Mouse (Mus musculus) hindlimb bud, embryonic 11.5 days (tissue): ENCODE data around the gene Asb8.

Source experiments
- DNase-seq: peaks from one replicate; pipeline ENCODE4 v3.0.0-alpha.2; 2012; ENCODE audit warnings: low read depth, low spot score; ENCODE audit errors: extremely low spot score

The Asb8 gene

DNA sequence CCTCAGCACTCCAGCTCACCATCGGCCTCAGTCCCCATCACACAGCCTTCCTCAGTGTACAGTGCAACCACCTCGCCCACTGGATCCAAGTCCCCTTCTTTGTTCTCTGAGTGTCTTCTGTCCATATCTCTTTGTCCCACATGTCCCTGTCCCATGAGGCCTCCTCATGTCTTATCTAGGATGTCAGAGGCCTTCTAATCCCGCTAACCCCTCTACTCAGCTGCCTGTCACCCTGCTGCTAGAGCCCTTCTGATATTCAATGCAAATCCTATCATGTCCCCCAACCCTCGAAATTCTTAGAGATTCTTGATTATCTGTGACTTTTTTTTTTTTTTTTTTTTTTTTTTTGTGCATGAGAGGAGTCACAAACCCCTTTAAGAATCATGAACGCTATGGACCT, 49.1 kb downstream of the Asb8 start:
- DNase-seq, result no peak

DNA sequence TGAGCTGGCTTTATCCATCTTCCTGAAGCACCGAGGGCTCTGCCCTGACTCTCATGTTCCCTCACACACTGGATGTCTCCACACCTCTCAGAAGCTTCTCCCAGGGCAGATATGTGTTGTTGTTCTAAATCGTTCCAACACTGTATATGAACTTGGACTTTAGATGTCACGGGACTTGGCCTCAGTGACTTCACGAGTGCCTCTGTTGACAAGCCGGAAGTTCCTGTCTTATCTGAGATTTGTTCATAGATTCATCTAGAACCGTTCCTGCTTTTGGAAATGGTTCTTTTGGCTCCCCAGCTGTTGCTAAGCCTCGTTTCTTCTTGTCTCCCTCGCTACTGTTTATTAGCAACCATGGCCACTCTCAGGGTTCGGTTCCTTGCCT, 49.7 kb downstream of the Asb8 start:
- DNase-seq, result no peak

DNA sequence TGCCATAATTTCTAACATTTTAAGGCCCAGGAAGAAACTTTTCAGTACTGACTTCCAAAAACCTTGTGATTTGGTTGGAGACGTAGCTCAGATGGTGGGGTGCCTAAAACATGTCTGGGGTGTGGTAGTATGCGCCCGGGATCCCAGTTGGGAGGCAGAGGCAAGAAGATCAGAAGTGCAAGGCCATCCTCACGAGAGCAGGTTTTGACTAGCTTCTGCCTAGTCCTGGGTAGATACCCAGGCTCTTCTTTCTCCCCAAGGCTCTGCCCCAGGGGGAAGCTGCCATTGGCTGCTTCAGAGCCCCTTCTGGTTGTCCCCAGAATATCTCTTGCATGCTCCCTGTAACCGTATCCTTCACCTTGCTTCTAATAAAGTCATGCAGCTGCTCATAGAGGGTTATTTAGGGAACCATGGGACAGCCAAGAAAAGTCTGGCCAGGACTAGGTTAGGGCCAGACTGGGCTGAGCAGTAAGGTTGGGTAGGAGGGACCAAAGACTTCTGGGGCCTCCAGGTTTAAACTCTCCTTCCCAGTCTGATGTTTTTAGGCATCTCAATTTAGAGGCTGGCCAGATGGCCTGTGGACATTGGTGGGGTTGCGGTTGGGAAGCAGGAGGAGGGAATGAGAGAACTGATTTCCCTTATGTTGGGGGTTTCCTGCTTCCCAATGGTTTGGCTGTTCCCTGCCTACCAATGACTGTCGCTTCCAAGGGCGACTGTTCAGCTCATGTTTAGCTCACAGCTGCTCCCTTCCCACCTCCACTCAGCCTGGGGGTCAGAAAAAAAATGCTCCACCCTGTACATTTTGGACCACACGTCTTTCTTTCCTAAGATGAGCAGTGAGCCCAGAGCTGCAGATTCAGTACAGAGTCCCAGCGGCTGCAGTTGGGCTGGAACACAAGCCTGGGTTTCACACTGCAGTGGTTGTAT, 50.3 kb downstream of the Asb8 start:
- no peak for DNase-seq

DNA sequence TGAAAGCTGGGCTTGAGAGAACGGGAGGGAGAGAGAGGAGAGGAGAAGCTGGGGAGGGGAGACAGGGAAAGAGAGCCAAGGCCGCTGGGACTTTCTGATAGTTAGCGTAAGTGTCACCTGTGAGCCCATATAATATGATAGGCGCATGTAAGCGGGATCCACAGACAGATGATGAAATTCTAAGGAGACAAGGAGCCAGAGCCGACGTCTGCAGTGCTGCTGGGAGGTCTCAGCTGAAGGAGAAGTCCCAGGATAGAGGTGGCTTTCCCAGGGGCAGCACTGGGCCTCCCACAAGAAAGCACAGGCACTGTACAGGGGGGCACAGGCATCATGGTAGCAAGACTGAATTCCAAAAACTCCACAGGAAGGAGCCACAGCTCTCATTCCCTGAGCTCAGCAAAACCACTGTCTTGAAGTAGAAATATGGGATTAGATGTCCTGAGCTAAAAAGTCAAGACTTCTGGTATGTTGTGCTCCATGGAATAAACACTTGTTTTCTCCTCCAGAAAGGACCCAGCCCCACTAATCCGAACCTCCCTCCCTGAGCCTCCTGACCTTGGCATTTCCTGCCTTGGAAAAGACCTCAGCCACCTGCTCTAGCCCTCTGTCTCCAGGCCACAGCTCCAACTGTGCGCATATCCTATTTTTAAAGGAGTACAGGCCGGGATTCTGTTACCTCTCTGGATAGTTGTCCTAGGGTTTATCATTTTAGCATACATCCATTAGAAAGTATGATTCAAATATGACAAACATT, 51.1 kb downstream of the Asb8 start:
- no peak for DNase-seq

DNA sequence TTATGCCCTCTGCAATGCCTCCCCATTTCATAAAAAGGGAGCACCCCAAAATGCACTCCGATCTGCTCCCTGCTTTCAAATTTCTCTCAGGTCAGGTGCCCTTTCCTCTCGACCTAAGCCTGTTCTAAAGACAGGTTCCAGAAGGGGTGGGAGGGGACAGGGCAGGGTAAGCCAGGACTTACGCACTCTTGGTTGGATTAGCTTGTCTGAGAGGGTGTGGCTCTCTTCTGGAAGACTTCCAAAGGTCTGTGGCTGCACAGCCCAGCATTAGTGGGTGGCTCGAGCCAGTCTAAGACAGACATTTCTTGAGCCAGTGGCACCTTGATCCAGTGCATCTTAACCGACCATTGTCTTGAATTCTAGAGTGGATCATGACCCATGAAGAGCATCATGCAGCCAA, 53.6 kb downstream of the Asb8 start:
- DNase-seq, result no peak

DNA sequence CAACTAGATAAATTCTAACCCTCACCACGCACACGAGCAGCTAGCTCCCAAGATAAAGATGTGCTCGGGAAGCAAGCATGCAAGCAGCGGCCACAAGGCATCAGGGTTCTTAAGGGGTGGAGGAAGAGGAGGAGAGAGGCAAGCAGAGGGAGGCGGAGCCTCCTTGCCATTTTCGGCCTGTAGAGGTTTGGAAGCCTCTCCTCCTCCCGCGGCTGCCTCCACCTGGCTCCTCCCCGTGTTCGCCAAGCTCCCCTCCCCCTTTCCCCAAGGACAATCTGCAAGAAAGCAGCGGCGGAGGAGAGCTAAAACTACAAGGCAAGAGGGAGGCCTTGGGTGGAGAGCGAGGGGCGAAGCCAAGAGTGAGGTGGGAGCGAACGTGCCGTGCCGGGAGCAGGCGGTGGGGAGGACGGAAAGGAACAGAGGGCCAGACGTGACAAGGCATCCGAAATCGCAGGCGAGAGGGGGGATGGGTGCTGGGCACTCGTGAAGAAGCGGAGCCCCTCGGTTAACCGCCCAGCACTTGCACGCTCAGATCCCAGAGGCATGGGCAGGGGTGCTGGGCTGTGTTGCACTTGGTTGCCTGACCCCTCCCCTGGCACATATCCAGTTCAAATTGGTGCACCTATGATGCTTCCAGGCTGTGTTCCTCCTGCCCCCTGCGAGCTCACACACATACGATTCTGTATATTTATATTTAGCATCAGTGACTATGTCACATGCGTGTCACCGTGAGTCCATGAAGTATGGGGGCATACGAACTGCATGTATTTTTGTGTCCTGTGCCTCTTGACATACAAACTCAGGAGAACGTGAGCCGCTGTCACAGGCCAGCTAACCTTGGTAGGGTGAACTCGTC, 56.9 kb downstream of the Asb8 start:
- DNase-seq, result peak; percentile 64

DNA sequence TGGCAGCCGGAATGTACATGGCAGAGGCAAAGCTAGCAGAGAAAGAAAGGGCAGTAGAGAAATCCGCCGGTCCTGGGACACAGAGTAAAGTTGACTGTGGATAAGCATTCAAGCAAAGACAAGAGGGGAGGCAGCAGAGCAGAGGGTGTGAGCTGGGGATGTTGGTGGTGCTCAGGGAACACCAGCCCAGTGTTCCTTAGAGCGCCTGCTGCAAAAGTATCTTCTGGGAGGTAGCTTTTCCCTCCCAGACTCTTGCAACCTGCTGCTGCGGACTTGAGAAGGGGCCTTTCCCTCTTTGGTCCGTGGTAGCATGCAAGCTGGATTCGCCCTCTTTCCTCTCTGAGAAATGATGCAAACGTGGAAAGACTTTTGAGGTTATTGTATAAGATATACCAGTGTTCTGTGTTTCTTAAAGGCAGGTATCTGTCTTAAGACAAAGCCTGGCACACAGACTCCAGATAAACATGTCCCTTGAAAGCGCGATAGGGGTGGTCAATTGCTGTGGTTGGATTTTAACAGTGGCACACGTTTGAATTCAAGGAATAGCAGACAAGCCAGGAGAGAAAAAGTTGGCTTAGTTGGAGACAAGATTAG, 57.6 kb downstream of the Asb8 start:
- DNase-seq, result no peak

DNA sequence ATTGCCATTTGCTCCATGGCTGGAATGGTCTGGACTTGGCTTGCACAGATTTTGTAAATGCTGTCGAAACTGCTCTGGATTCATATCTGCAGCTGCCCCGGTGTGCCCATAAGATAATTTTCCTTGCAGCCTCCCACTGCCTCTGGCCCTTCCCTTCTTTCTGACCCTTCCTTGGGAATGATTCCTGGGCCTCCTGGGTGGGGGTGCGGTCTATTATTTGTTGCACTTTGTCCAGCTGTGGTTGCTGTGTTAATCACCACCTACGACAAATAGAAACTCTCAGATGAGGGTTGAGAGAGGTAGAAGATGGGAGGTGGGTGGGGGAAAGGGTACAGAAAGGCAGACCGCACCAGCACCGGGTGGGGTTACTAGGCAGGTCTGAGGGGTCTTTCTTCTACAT, 58.2 kb downstream of the Asb8 start:
- no peak for DNase-seq

DNA sequence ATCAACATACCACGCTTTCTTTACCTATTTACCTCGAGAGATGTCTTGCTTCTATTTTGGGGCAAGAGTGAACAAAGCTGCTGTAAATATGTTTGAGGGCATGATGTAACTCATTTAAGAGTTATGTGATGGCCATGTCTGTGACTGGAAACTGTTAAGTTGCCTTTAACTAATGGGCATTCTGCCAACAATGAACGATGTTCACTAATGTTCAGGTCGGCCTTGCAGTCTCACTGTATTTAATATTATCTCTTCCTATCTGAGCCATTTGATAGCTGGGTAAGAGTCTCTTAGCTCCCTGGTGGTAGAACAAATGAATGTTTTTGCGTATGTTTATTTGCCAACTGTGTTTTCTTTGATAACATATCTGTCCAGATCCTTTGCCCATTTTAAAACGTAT, 58.9 kb downstream of the Asb8 start:
- DNase-seq, result no peak

DNA sequence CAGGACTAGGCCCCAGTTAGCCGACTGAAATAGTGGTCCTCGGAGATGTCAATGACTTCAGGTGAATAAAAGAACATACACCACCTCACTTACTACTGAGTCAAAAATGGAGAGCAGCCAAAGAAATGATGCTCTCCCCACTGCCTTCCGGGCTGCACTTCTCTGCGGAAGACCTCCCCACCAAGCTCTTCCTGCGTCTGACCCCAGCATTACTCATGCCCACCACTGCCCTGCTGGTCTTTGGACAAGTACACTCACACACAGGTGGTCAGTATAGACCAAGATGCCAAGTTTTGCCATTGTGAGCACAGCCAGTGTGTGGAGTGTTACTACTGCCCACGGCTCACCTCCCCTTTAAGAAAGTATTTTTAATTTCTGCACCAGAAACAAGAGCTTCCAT, 63.0 kb downstream of the Asb8 start:
- DNase-seq, result no peak

DNA sequence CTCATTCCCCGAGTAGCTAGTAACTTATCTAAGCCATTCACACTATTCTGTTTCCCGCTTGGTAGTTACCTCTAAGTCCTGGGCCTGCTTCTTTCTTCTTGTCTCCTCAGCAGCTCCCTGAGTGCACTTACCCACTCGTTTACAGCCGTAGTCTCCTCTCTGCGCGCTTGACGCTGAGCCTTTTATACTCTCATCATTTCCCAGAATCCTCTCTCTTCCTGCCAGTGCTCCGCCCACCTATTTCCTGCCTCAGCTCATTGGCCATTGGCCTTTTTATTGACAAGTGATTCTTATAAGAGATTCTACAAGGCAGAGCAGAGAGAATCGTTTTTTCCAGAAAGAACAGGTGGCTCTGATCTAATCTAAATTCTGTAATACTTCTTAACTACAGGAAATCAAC, 66.9 kb downstream of the Asb8 start:
- no peak for DNase-seq

DNA sequence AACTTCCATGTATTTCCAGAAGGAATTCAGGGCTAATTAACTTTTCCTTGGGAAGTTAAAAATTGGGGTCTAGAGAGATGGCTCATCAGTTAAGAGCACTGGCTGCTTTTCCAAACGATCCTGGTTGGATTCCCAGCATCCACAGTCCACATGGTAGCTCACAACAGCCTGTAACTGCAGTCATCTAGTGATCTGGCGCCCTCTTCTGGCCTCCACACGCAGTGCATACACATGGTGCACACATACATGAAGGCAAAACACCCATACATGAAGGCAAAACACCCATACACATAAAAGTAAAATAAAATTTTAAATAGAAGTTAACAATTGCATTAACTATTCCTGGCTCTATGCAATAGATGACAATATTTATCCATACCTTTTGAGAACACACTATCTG, 68.5 kb downstream of the Asb8 start:
- no peak for DNase-seq

DNA sequence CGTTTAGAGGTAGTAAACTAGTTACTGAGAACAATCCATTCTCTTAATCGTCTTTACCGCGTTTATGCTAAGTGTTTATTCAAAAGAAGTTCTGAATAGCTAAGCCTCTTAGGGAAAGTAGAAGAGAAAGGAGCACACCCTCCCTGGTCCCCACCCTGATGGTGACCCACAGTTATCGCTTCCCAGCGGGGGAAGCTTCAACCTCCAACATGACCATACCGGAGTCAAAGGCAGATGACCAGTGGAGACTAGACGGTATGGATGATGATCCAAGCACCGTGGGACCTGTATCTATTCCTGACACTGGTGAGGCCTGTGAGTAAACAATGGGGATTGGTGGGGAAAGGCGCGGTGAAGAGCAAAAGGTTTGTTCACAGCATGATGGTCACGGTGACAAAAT, 70.5 kb downstream of the Asb8 start:
- no peak for DNase-seq

DNA sequence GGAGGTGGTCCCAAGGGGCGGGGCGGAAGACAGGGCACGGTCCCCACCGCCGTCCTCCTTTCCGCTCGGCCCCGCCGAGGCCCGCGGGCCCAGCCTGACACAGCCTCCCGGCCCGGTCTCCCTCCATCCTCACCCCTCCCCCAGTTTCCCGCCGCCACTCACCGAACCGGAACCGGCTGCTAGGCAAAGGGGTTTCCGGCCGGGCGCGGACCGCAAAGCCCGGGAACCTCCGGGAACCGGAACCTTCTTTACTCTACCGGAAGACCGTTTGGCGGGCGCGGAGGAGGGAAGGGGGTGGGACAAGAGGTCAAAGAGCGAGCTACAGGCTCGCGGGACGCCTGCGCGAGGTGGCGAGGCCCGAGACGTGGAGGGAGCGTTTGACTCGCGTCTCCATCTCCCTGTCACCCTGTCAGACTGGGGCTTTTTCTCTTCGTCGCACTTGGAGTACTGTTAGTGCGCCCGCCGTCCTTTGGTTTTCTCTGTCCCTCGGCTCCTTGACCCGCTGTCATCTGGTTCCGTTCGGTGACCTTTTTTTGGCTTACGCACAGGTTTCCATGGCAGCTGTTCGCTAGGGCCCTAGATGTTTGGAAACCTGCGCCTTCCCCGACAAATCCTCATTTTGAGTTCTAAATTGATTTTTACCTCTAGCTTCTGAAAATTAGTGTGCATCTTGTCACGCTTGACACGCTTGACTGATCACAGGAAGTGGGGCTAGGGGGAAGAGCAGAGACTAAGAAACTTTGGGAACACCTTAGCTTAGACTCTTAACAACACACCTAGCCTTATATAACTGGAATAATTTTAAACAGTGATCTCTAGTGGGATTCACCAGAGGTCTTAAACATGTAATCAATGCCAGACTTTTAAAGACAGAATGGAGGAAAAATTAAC, 72.1 kb downstream of the Asb8 start, which contains the start of gene Senp1:
Senp1 (minus strand) TSS at position 624 of the 891 bp plus-strand sequence.
- DNase-seq, result no peak

DNA sequence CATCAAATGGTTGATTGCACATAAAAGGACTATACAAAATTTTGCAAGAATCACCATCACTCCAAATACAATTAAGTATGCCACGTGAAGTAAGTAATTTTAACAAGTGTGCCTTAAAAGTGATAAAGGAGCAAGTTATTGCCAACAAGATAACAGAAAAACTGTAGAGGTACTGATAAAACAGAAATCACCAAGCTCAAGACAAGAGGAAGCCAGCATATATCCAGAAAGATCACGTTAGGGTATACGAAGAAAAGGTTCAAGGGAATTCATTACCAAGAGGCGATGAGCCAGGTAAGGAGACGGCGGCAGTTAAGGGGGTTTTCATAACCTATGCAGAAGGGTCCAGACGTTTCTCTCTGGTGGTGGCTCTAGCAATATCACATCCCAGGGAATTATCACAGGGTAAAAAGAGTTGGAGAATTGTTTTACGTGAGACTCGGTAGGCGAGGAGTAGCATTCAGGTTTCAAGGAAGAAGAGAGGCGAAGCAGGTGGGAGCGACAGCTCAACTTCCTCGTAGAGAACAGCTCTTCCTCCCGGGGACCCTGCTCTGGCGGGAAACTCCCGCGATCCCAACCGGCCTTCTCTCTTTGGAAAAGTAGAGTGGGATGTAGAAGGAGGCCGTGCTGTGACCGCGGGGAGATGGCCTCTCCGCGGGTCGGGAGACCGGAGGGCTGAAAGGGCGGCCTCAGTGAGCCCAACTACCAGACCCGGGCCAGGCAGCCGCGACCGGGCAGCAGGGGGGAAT, 72.9 kb downstream of the Asb8 start, which contains the start of gene Pfkm:
Pfkm (plus strand) TSS at position 218 of the 749 bp plus-strand sequence.
- no peak for DNase-seq

DNA sequence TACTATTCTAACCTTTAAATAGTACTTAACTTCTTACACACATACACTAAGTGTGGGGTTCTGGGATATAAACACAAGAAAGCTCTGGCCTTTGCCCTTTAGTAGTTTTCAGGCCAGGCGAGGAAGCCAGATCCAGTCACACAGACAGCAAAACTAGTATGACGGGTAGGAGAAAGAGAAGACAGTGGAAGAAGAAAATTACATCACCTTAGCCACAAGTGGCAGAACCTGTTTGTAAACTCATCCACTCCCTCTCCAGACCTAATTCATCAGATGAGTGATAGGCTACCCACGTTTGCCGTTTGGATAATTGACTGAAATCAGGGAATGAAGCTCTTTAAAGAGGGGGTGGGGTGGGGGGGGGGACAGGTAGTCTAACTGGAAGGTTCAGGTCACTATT, 73.6 kb downstream of the Asb8 start:
- DNase-seq, result no peak

DNA sequence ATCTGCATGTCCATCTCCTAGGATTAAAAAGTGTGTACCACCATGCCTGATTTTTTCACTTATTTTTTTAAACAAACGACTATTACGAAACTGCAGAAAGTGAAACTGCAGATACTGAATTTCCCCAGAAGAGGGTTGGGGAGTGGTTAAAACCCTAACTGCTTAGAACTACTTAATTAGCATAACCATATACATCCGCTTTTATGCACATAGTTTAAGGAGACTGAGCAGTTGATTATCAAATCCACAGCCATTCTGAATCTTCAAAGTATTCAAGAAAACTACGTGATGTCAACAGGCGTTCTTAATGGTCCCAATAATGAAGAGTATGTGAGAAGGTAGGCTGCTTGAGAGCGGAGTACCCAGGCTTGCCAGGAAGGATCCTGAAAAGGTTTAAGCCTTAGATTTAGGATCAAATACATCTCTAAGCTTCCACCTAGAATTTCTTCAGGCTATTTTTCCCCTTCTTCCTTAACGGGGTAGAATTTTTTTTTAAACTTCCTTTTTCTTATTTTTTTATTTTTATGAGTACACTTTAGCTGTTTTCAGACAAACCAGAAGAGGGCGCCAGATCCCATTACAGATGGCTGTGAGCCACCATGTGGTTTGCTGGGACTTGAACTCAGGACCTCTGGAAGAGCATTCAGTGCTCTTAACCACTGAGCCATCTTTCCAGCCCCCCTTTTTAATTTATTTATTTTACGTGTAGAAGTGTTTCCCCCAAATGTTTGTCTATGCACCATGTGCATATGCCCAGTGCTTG, 75.8 kb downstream of the Asb8 start:
- DNase-seq, result no peak

DNA sequence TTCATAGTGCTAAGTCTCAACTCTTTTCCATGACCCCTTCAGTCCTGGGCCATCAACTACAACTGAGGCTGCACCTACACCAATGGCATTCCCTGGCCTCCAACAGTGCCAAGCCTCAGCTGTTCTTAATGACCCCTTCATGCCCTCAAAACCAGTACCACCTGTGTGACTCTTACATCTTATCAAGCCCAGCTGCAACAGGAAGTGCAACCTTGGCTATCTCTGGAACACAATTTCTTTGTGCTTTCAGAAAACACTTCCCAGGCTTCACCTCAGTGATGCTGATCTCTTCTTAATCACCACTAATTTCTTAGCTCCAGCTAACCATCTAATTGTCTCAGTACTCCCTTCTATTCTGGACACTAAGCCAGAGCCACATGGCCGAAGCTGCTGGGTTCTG, 76.5 kb downstream of the Asb8 start:
- no peak for DNase-seq
